In the genomic region with DNA sequence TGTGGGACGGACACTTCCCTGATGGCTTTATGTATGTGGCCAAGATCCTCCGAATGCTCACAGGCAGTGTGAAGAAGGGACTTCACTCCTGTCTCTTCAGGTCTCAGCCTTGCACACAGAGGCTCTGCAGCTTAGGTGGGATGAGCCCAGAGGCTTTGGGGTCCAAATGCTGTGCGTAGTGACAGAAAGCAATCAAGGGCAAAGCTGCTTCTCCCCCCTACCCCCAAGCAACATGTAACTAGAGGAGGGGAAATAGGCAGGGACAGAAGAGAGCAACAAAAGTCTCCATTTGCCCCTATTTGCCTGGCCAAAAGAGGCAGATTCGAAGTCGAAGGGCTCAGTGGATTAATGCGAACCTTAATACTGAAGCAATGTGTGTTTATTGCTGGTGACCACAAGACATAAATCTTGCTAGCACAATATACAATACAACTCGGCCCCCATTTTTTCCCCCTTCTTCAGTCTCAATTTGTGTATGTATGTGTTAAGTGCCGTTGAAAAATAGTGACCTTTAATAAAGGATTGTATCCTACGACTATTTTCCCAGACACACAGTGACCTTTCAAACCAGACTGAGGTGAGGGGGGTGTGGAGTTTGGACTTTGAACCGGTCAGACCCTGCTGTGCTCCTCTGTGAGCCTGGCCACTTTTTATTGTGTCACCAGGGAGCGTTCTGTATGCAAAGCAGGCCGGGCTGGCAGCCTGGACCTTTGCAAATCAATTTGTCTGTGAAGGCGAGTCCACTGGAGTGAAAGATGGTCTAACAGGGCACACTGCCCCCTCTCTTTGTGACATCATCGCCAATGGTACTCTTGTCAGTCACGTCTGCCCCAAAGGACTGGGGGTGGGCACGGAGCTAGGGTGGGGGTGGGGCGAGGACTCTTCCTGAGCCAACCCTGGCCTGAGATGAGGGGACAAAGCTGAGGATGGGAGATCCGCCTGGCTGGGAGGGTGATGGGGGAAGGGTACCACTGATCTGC, we compare ENCODE assay signal across 10 mouse cellular contexts.
A peak's percentile ranks its signal among the peaks of the same experiment; 100 is the strongest.
DNase-seq lines count a peak whose midpoint lies in the region; ATAC-seq and TF ChIP-seq lines count a peak whose summit lies in the region.
"Had no signal": no experiment of that assay in that cellular context is flagged by ENCODE, and none has a peak within 500 bp of the region (broad histone marks: within the 10 kb centered on the region; RNA-seq: fewer than 3 reads in every experiment).

No protein-coding gene starts in this region.

- no peak overlapping the region for H3K4me3 ChIP-seq in forebrain, embryonic 15.5 days
- H3K4me3 ChIP-seq in kidney, postnatal 0 days (replicated peaks; ENCODE audit: low read depth, low read length), result no peak overlapping the region
- H3K4me3 ChIP-seq in midbrain, embryonic 12.5 days, result no peak overlapping the region; the same call in 1 of the 2 replicates
- H3K4me3 ChIP-seq: heart, embryonic 13.5 days had no signal

- no peaks in the 10 kb centered on the region for H3K36me3 ChIP-seq in forebrain, embryonic 15.5 days
- H3K36me3 ChIP-seq in kidney, postnatal 0 days (ENCODE audit: insufficient read depth, low read length), result no peaks in the 10 kb centered on the region
- no peaks in the 10 kb centered on the region for H3K36me3 ChIP-seq in midbrain, embryonic 12.5 days
- H3K36me3 ChIP-seq: G1E; heart, embryonic 13.5 days had no signal

- H3K9ac ChIP-seq in forebrain, embryonic 15.5 days (replicated peaks), result no peak overlapping the region
- H3K9ac ChIP-seq in kidney, postnatal 0 days (ENCODE audit: low read depth, low read length), result no peak overlapping the region
- no peak overlapping the region for H3K9ac ChIP-seq in midbrain, embryonic 12.5 days (replicated peaks)
- H3K9ac ChIP-seq: heart, embryonic 13.5 days had no signal

- DNase-seq in embryo, embryonic 10 days (ENCODE audit: low spot score), result peak; percentile 86
- DNase-seq in kidney, postnatal 0 days (ENCODE audit: low spot score), result no peak
- no peak for DNase-seq in spleen, postnatal 14 days (ENCODE audit: low spot score in 2 of 2)
- DNase-seq in heart, postnatal 4 days, result no peak
- no peak for DNase-seq in urinary bladder, adult 2 months (ENCODE audit: low spot score)
- DNase-seq in gastrocnemius, adult 18-20 months (ENCODE audit: low spot score), result no peak

- ATAC-seq in forebrain, embryonic 15.5 days (replicated peaks), result peak; percentile 75
- ATAC-seq in kidney, postnatal 0 days (replicated peaks; ENCODE audit: low FRiP score, low read depth), result peak; percentile 84
- peak; percentile 91 for ATAC-seq in midbrain, embryonic 12.5 days (ENCODE audit: low FRiP score, low read depth)

- peaks cover 29% of the 10 kb centered on the region for H3K4me1 ChIP-seq in forebrain, embryonic 15.5 days
- H3K4me1 ChIP-seq in kidney, postnatal 0 days (replicated peaks; ENCODE audit: insufficient read depth, low read length), result no peaks in the 10 kb centered on the region
- peaks cover 41% of the 10 kb centered on the region for H3K4me1 ChIP-seq in midbrain, embryonic 12.5 days

- no peaks in the 10 kb centered on the region for H3K9me3 ChIP-seq in forebrain, embryonic 15.5 days
- no peaks in the 10 kb centered on the region for H3K9me3 ChIP-seq in kidney, postnatal 0 days (replicated peaks; ENCODE audit: low read length)
- no peaks in the 10 kb centered on the region for H3K9me3 ChIP-seq in midbrain, embryonic 12.5 days
- H3K9me3 ChIP-seq: G1E; heart, embryonic 13.5 days had no signal

- no peak overlapping the region for H3K27ac ChIP-seq in forebrain, embryonic 15.5 days (replicated peaks)
- no peak overlapping the region for H3K27ac ChIP-seq in kidney, postnatal 0 days
- H3K27ac ChIP-seq in midbrain, embryonic 12.5 days (replicated peaks), result peak overlapping the region; percentile 84
- H3K27ac ChIP-seq: heart, embryonic 13.5 days had no signal

- no peak for TF ChIP-seq CTCF in kidney, postnatal 0 days (IDR thresholded peaks at IDR 0.05; ENCODE audit: low read depth)

- H3K4me2 ChIP-seq in forebrain, embryonic 15.5 days (replicated peaks), result 0 out of 2 replicates have a peak overlapping the region, but pooled peaks have one; percentile 14
- 0 out of 2 replicates have a peak overlapping the region, but pooled peaks have one; percentile 13 for H3K4me2 ChIP-seq in kidney, postnatal 0 days (ENCODE audit: low read length)
- H3K4me2 ChIP-seq in midbrain, embryonic 12.5 days (replicated peaks), result peak overlapping the region; percentile 37
- H3K4me2 ChIP-seq: heart, embryonic 13.5 days had no signal

- no peaks in the 10 kb centered on the region for H3K27me3 ChIP-seq in forebrain, embryonic 15.5 days
- no peaks in the 10 kb centered on the region; the same call in 1 of the 2 replicates for H3K27me3 ChIP-seq in kidney, postnatal 0 days (ENCODE audit: insufficient read depth, low read length)
- H3K27me3 ChIP-seq in midbrain, embryonic 12.5 days, result peaks cover 17% of the 10 kb centered on the region; the same call in 1 of the 2 replicates

- 8% methylated on average over 18 of the region's 18 CpGs for WGBS in forebrain, embryonic 15.5 days
- 26% methylated on average over 18 of the region's 18 CpGs for WGBS in kidney, postnatal 0 days
- 4% methylated on average over 18 of the region's 18 CpGs for WGBS in midbrain, embryonic 12.5 days
